Mouse (Mus musculus): ENCODE results near the gene Sipa1l3. TPM values are rescaled to one million over a fixed set of nuclear protein-coding genes. Genes with fewer than 3 reads are reported as not detected.

Sipa1l3 gene
- polyA plus RNA-seq, 1 experiment, result 71.5 TPM

DNA sequence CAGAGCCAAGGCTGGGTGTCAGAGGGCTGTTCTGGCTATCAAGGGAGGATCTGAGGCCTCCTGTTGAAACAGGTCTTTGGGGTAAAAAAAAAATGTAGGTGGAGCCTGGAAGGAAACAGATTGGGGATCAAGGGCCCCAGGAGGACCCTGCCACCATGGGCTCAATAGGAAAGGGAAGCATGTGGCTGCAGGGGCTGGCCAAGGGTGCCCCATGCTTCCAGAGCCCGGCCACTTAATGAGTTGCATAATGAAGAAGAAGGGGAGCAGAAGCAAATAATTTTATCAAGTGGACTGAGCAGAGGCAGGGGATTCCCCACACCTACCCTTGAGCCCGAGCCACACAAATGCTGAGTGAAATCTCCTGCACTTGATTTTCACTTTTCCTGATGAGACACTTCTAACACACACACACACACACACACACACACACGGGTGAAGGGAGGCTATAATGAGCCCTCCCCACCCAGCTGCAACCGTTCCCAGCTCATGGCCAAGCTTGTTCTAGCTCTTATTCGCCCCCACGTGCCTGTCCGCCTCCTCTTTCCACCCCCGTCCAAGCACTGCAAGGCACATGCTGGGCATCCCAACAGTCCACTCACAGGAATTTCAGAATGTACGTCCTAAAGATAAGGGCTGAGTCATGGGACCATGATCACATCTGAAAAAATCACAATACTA lies 6.7 kb downstream of the Sipa1l3 start:
- Histone ChIP-seq H3K4me3 (ENCODE audit: control insufficient read depth, low read depth, low read length) (no peak overlapping the region), H3K27ac (ENCODE audit: control insufficient read depth, insufficient read depth, low read depth, low read length) (no peak overlapping the region; the same call in 1 of the 2 replicates), H3K4me1 (ENCODE audit: control insufficient read depth, insufficient read depth, low read length) (peaks cover 7% of the 10 kb centered on the region), H3K27me3 (ENCODE audit: control insufficient read depth, insufficient read depth, low read length) (no peaks in the 10 kb centered on the region), H3K36me3 (ENCODE audit: control insufficient read depth, insufficient read depth, low read length) (no peaks in the 10 kb centered on the region)
- TF ChIP-seq CTCF (IDR thresholded peaks at IDR 0.05; ENCODE audit: control insufficient read depth, insufficient read depth, insufficient replicate concordance, low read depth, low read length) (no peak), POLR2A (IDR thresholded peaks at IDR 0.05; ENCODE audit: control insufficient read depth, low read depth, low read length) (no peak)

DNA sequence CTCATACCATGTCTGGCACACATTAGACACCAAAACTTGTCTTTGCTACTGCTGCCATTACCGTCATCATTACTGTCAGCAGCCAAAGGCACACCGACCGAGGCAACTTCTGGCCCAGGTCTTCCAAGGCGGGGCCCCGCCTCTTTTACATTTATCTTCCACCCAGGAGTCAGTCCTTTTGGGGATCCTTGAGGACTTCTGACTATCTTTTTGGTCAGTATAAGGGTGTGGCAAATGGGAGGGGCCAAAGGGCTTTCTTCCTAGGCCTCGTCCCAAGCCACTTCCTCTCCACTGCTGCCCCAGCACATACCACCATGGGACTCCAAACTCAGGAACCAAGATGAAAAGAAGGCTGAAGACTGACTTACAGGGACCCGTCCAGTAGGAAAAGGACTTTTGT lies 9.9 kb downstream of the Sipa1l3 start:
- Histone ChIP-seq H3K27ac (ENCODE audit: control insufficient read depth, insufficient read depth, low read depth, low read length) (no peak overlapping the region), H3K36me3 (ENCODE audit: control insufficient read depth, insufficient read depth, low read length) (no peaks in the 10 kb centered on the region), H3K27me3 (ENCODE audit: control insufficient read depth, insufficient read depth, low read length) (no peaks in the 10 kb centered on the region), H3K4me3 (ENCODE audit: control insufficient read depth, low read depth, low read length) (no peak overlapping the region), H3K4me1 (ENCODE audit: control insufficient read depth, insufficient read depth, low read length) (peaks cover 24% of the 10 kb centered on the region)
- no peak for TF ChIP-seq POLR2A (IDR thresholded peaks at IDR 0.05; ENCODE audit: control insufficient read depth, low read depth, low read length)
- TF ChIP-seq CTCF (IDR thresholded peaks at IDR 0.05; ENCODE audit: control insufficient read depth, insufficient read depth, insufficient replicate concordance, low read depth, low read length), result no peak

DNA sequence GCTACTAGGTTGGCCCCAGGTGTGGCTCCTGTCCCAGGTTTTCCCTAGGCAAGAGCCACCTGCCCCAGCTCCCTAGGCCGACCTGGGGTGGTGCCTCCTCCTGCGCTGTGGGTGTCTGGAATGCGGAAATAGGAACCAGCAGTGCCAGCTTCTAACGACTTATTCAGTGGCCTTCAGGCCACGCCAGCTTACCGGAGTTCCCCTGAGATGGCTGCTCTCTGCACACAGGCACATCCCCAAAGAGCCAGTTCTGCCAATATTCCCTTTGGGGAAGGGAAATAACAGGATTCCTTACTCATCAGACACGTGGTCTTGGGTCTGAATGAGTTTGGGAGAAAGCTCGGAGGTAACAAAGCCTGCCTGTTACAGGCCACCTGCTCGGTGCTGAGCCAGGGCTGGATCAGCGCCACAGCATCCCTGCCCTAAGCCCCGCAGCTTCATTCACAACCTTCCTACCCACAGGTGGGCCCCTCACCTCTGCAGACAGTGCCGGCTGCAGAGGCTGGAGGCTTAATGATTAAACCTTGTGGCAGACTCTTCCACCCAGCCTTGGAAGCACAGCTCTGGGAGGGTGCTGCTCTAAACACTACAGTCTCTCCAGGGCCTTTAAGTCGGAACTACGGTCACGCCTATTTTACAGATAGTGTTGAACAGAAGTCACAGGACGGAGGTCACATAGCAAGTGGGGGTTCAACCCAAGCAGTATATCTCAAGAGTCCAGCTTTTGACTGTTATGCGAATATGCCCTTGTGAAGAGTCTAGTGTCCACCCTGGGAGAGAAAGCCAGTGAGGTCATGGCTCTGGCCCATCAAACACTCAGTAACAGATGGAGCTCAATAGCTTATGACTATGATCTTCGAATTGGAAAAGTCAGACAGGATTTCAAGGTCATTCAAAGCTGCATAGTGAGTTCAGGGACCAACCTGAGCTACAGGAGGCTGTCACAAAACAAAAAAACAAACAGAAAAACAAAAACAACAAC lies 12.8 kb downstream of the Sipa1l3 start:
- Histone ChIP-seq H3K4me1 (ENCODE audit: control insufficient read depth, insufficient read depth, low read length) (peaks cover 17% of the 10 kb centered on the region), H3K27ac (ENCODE audit: control insufficient read depth, insufficient read depth, low read depth, low read length) (no peak overlapping the region), H3K4me3 (ENCODE audit: control insufficient read depth, low read depth, low read length) (no peak overlapping the region), H3K27me3 (ENCODE audit: control insufficient read depth, insufficient read depth, low read length) (no peaks in the 10 kb centered on the region), H3K36me3 (ENCODE audit: control insufficient read depth, insufficient read depth, low read length) (no peaks in the 10 kb centered on the region)
- no peak for TF ChIP-seq POLR2A (IDR thresholded peaks at IDR 0.05; ENCODE audit: control insufficient read depth, low read depth, low read length)

DNA sequence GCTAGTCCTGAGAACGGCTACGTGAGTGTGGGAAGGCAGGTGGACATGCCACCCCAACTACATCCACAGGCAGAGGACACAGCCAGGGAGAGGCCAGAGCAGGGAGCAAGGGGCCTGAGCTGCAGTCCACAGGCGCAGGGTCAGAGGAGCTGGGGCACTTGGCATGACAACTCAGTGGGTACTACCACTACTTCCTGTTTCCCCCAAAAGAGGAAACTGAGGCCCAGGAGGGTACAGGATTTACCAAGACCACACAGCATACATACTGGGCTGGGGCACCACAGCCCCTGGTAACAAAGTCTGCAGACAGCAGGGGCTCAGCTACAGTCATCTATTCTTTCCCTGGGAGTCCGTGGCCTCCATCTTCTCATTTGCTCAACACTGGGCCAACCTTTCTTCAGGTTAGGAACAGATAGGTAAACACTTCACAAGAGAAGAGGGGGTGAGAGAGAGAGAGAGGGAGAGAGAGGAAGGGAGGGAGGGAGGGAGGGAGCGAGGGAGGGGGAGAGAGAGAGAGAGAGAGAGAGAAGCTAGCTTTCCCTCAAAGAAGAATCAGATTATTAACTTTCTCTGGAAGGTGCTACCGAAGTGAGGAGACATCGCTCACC lies 13.7 kb downstream of the Sipa1l3 start:
- H3K4me1 ChIP-seq (ENCODE audit: control insufficient read depth, insufficient read depth, low read length), result peaks cover 17% of the 10 kb centered on the region
- no peak for TF ChIP-seq POLR2A (IDR thresholded peaks at IDR 0.05; ENCODE audit: control insufficient read depth, low read depth, low read length)
- no peak for TF ChIP-seq CTCF (IDR thresholded peaks at IDR 0.05; ENCODE audit: control insufficient read depth, insufficient read depth, insufficient replicate concordance, low read depth, low read length)
- no peaks in the 10 kb centered on the region for H3K36me3 ChIP-seq (ENCODE audit: control insufficient read depth, insufficient read depth, low read length)
- H3K27ac ChIP-seq (ENCODE audit: control insufficient read depth, insufficient read depth, low read depth, low read length), result 0 out of 2 replicates have a peak overlapping the region, but pooled peaks have one; percentile 23
- H3K27me3 ChIP-seq (ENCODE audit: control insufficient read depth, insufficient read depth, low read length), result no peaks in the 10 kb centered on the region
- no peak overlapping the region for H3K4me3 ChIP-seq (ENCODE audit: control insufficient read depth, low read depth, low read length)

DNA sequence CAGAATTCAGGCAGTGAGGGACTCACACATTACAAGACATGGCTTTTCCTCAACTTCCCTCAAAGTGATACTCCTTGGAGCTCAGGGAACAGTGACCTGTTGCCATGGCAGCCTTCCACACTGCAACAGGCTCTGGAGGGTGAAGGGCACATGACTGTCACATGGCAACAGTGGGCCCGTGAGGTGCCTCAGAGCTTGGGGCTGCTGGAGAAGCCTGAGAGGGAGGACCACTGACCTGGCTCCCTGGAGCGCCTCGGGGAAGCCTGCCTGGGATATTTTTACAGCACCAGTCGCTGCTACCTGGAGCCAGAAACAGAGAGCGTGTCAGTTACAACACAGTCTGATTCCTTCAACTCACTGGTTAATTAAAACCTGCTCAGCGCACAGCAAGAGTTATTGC lies 14.8 kb downstream of the Sipa1l3 start:
- no peak for TF ChIP-seq CTCF (IDR thresholded peaks at IDR 0.05; ENCODE audit: control insufficient read depth, insufficient read depth, insufficient replicate concordance, low read depth, low read length)
- no peak for TF ChIP-seq POLR2A (IDR thresholded peaks at IDR 0.05; ENCODE audit: control insufficient read depth, low read depth, low read length)
- no peaks in the 10 kb centered on the region for H3K27me3 ChIP-seq (ENCODE audit: control insufficient read depth, insufficient read depth, low read length)
- no peak overlapping the region for H3K4me3 ChIP-seq (ENCODE audit: control insufficient read depth, low read depth, low read length)
- H3K36me3 ChIP-seq (ENCODE audit: control insufficient read depth, insufficient read depth, low read length), result no peaks in the 10 kb centered on the region
- H3K4me1 ChIP-seq (ENCODE audit: control insufficient read depth, insufficient read depth, low read length), result peaks cover 17% of the 10 kb centered on the region
- no peak overlapping the region for H3K27ac ChIP-seq (ENCODE audit: control insufficient read depth, insufficient read depth, low read depth, low read length)

DNA sequence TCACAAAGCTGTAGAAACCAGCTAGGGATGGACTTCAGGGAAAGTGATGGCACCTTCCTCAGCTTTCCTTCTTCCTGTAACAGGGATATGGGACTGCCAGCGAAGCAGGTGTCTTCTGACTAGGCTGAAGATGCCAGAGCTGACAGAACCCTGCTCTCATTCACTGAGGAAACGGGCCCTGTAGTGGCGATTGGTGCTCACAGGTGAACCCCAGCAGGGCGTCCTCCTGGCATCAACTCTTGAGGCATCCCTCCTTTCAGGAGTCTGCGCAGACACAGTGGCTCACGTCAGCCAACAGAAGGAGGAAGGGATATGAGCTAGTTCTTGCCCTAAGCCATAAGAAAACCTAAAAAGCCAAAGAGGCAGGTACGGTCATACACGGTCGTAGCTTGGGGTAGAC lies 17.2 kb downstream of the Sipa1l3 start:
- H3K27ac ChIP-seq (ENCODE audit: control insufficient read depth, insufficient read depth, low read depth, low read length), result no peak overlapping the region
- no peaks in the 10 kb centered on the region for H3K36me3 ChIP-seq (ENCODE audit: control insufficient read depth, insufficient read depth, low read length)
- no peak overlapping the region for H3K4me3 ChIP-seq (ENCODE audit: control insufficient read depth, low read depth, low read length)
- H3K27me3 ChIP-seq (ENCODE audit: control insufficient read depth, insufficient read depth, low read length), result no peaks in the 10 kb centered on the region
- TF ChIP-seq CTCF (IDR thresholded peaks at IDR 0.05; ENCODE audit: control insufficient read depth, insufficient read depth, insufficient replicate concordance, low read depth, low read length) (no peak), POLR2A (IDR thresholded peaks at IDR 0.05; ENCODE audit: control insufficient read depth, low read depth, low read length) (no peak)
- peaks cover 17% of the 10 kb centered on the region for H3K4me1 ChIP-seq (ENCODE audit: control insufficient read depth, insufficient read depth, low read length)

DNA sequence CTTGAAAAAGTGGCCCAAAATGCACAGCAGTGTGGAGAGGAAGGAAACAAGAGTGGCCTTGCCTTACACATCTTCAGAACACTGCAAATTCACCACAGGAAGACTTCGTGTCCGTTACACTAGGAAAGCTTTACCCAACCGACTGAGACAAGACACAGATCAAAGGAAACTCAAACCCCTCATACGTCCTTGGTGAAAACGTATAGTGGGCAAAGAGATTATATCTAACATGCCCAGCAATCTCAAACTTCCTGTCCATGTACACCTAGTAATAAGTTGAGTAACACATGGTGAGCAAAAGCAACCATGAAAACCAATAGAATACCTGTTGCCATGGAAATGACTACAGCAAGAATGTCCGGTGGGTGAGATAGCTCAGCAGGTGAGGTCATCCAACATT lies 19.4 kb downstream of the Sipa1l3 start:
- H3K27me3 ChIP-seq (ENCODE audit: control insufficient read depth, insufficient read depth, low read length), result no peaks in the 10 kb centered on the region
- no peak overlapping the region for H3K4me3 ChIP-seq (ENCODE audit: control insufficient read depth, low read depth, low read length)
- peaks cover 3% of the 10 kb centered on the region for H3K4me1 ChIP-seq (ENCODE audit: control insufficient read depth, insufficient read depth, low read length)
- TF ChIP-seq CTCF (IDR thresholded peaks at IDR 0.05; ENCODE audit: control insufficient read depth, insufficient read depth, insufficient replicate concordance, low read depth, low read length) (no peak), POLR2A (IDR thresholded peaks at IDR 0.05; ENCODE audit: control insufficient read depth, low read depth, low read length) (no peak)
- H3K36me3 ChIP-seq (ENCODE audit: control insufficient read depth, insufficient read depth, low read length), result no peaks in the 10 kb centered on the region
- no peak overlapping the region for H3K27ac ChIP-seq (ENCODE audit: control insufficient read depth, insufficient read depth, low read depth, low read length)

All from testis, adult 2 months (tissue).